Comparison of ENCODE assay signal across 13 mouse cellular contexts in the genomic region with DNA sequence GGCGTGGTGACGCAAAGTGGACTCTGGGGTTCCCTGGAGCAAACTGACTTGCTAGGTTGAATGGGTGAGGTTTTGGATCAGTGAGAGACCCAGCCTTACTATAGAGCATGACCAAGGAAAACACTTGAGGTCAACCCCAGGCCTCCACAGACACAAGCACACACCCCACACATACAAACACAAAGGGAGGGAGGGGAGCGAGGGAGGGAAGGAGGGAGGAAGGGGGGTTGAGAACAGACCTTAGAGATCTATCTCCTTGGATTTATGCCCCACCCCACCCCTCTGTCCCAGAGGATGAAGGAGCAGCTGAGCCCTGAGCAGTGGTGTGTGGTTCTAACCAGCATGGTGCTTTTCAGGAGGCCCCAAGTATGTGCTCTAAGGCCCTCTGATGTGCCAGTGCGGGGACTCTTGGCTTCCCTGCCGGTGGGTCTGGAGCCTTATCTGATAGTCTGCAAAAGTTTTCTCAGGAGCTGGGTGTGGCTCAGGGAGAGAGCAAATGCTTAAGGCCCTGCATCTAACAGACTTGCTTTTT. TPM values are rescaled to one million over a fixed set of nuclear protein-coding genes. Genes with fewer than 3 reads are reported as not detected.
"Had no signal": no experiment of that assay in that cellular context is flagged by ENCODE, and none has a peak within 500 bp of the region (broad histone marks: within the 10 kb centered on the region; RNA-seq: fewer than 3 reads in every experiment).

No protein-coding gene starts in this region.

- H3K9me3 ChIP-seq: limb, embryonic 15.5 days; liver, embryonic 12.5 days; neural tube, embryonic 15.5 days had no signal

- H3K36me3 ChIP-seq: limb, embryonic 15.5 days; liver, embryonic 12.5 days; midbrain, embryonic 10.5 days; neural tube, embryonic 15.5 days had no signal

- H3K4me2 ChIP-seq: limb, embryonic 15.5 days; liver, embryonic 12.5 days; lung, embryonic 14.5 days; neural tube, embryonic 15.5 days had no signal

- H3K27ac ChIP-seq: limb, embryonic 15.5 days; liver, embryonic 12.5 days; midbrain, embryonic 10.5 days; neural tube, embryonic 15.5 days had no signal

- H3K4me3 ChIP-seq: limb, embryonic 15.5 days; liver, embryonic 12.5 days; midbrain, embryonic 10.5 days; myocyte; neural tube, embryonic 15.5 days had no signal

- H3K9ac ChIP-seq: limb, embryonic 15.5 days; liver, embryonic 12.5 days; lung, embryonic 14.5 days; neural tube, embryonic 15.5 days had no signal

- H3K27me3 ChIP-seq: limb, embryonic 15.5 days; liver, embryonic 12.5 days; neural tube, embryonic 15.5 days had no signal

- DNase-seq: kidney, adult 11 months; kidney, postnatal 10 days; lung, embryonic 14.5 days; lung, postnatal 10 days; lung, postnatal 4 days; midbrain, embryonic 14.5 days; thymus, postnatal 4 days had no signal

- H3K4me1 ChIP-seq: liver, embryonic 12.5 days; midbrain, embryonic 10.5 days had no signal

- ATAC-seq: liver, embryonic 12.5 days had no signal

RNA-seq across cellular contexts. Expression of a gene that starts 44.1 kb away (rescaled TPM):
- polyA plus RNA-seq: liver, embryonic 12.5 days; liver, embryonic 16.5 days; lung, embryonic 14.5 days; midbrain, embryonic 14.5 days had no signal
